Mouse (Mus musculus) stomach, embryonic 14.5 days (tissue): ENCODE results near the gene Zfp536. TPM values are rescaled to one million over a fixed set of nuclear protein-coding genes. Genes with fewer than 3 reads are reported as not detected.

ENCODE experiments used
- ATAC-seq: fragments of 200-750 bp; cut with Nextera tagmentation; 2 replicates; pipeline ENCODE4 v1.8.0; 2017; ENCODE audit warnings: low read depth, moderate TSS enrichment; ENCODE audit not compliant: insufficient number of reproducible peaks, insufficient read depth, low FRiP score
- H3K27ac ChIP-seq: fragments of 300-500 bp; sonication (generic); 2 replicates; pipeline ENCODE4 v1.5.1; 2014; ENCODE audit warnings: mild to moderate bottlenecking, low read length, moderate library complexity, mixed read lengths
- H3K27me3 ChIP-seq: fragments of 300-500 bp; sonication (generic); 2 replicates; pipeline ENCODE4 v1.6.1; 2014; ENCODE audit warnings: low read length, control low read depth, mixed read lengths; ENCODE audit not compliant: control insufficient read depth, insufficient read depth
- H3K36me3 ChIP-seq: fragments of 300-500 bp; sonication (generic); 2 replicates; pipeline ENCODE4 v1.6.1; 2014; ENCODE audit warnings: mild to moderate bottlenecking, control low read depth, low read length, moderate library complexity, mixed read lengths; ENCODE audit not compliant: control insufficient read depth, insufficient read depth
- H3K4me1 ChIP-seq: fragments of 300-500 bp; sonication (generic); 2 replicates; pipeline ENCODE4 v1.6.1; 2014; ENCODE audit warnings: low read length, control low read depth, mixed read lengths; ENCODE audit not compliant: control insufficient read depth, insufficient read depth
- H3K4me2 ChIP-seq: fragments of 300-500 bp; sonication (generic); replicated peaks from 2 replicates; pipeline ENCODE4 v1.6.1; 2014; ENCODE audit warnings: low read depth, low read length, control low read depth
- H3K4me3 ChIP-seq: fragments of 300-500 bp; sonication (generic); 2 replicates; pipeline ENCODE4 v1.5.1; 2014; ENCODE audit warnings: low read depth, low read length, control low read depth
- H3K9ac ChIP-seq: fragments of 300-500 bp; sonication (generic); replicated peaks from 2 replicates; pipeline ENCODE4 v1.6.1; 2014; ENCODE audit warnings: low read depth, mild to moderate bottlenecking, control low read depth, low read length, moderate library complexity, mixed read lengths
- H3K9me3 ChIP-seq: fragments of 300-500 bp; sonication (generic); 2 replicates; pipeline ENCODE4 v1.6.1; 2016; ENCODE audit warnings: low read depth, low read length, control low read depth; ENCODE audit not compliant: control insufficient read depth
- WGBS: fragments of 180-500 bp; shearing (Covaris S2); extraction: QIAGEN DNeasy Blood & Tissue Kit; methylation state at CpG from one replicate; pipeline ENCODE4 v1.1.7; 2014; 5-methylcytosine and 5-hydroxymethylcytosine counted together
- polyA plus RNA-seq: library from polyadenylated mRNA; unstranded; fragments of >200 nt; fragmentation: Nextera tagmentation; extraction: Ambion mirVana; gene quantifications from 2 replicates; pipeline ENCODE4 v1.2.1, GENCODE M21; 2014

Gene Zfp536
- polyA plus RNA-seq, 1 experiment from 2014 or later: 24.5 TPM

DNA sequence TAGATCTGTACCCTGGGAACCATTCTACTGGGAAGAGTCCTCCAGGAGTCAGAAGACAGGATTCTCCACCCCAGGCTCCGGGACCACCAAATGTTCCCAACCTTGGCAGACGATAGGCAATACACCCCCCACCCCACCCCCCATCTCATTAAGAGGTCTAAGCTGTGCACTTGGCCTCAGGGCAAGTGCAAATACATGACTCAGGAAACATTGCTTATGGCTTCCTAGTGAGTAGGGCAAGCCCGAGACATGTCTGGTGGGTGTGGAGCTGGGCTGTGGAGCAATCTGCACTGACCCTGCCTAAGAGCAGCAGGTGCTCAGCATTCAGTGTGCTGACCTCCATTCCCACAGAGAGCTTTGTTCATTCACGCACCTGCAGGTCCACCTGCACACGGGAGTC is 78.4 kb downstream of the Zfp536 start:
- H3K4me1 ChIP-seq: peaks cover 3% of the 10 kb centered on the region; the same call in 1 of the 2 replicates
- H3K4me2 ChIP-seq: no peak overlapping the region
- WGBS: 55% methylated on average over 5 of the region's 5 CpGs
- H3K27ac ChIP-seq: no peak overlapping the region
- H3K9ac ChIP-seq: no peak overlapping the region
- H3K4me3 ChIP-seq: no peak overlapping the region
- no peaks in the 10 kb centered on the region for H3K36me3 ChIP-seq
- H3K9me3 ChIP-seq: no peaks in the 10 kb centered on the region
- ATAC-seq: no peak
- H3K27me3 ChIP-seq: no peaks in the 10 kb centered on the region

DNA sequence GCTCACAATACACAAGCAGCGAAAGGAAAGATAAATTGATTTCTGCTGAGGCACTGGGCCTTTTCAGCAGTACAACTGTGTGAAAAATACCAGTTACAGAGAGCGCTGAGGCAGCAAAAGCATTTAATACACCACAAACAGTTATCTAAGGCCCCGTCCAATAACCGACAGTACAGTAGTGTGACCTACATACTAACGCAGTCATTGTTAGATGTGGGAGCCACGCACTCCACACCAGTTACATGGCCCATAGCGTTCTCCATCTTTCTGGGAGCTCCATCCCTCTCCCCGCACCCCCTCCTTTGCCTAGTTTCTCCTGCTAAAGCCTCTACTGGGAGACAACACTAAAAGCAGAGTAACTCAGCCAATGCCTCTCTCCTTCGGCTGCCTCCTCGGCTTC is 82.8 kb downstream of the Zfp536 start:
- Histone ChIP-seq H3K4me3 (no peak overlapping the region), H3K36me3 (no peaks in the 10 kb centered on the region), H3K4me2 (no peak overlapping the region), H3K4me1 (peaks cover 5% of the 10 kb centered on the region; the same call in 1 of the 2 replicates), H3K9me3 (no peaks in the 10 kb centered on the region), H3K9ac (no peak overlapping the region), H3K27me3 (no peaks in the 10 kb centered on the region), H3K27ac (no peak overlapping the region)
- WGBS: 59% methylated on average over 10 of the region's 10 CpGs
- no peak for ATAC-seq

DNA sequence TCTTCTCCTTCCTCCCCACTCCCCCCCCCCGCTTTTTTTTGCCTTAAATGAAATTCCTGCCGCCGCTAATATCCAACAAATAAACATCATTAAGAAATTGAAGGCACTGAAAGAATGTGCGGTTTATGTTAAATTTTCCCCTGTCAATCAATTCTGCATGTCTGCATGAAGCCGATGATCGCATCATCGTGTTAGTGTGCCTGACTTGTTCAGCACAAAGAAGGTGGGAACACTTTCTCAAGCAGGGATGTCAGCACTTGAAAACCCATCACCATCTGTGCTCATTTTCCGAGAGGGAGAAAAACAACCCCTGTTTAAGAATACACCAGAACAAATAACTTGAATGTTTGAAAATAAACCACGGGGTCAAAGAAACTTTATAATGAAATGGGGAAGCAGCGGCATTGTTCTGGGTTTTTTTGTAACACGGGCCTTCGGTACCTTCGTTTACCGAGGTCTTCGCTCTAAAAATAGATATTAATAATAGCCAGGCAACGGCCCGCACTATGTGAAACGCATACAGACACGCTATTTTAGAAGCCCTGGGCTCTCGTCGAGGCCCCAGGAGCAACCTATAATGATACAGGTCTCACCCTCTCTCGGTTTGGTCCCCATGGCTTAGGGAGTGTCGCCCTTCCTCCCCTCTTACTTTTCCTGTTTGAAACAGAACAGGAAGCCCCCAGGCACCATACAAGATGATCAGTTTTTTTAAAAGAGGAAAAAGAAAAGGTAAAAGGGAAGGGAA is 83.7 kb downstream of the Zfp536 start:
- Histone ChIP-seq H3K27me3 (no peaks in the 10 kb centered on the region), H3K4me2 (no peak overlapping the region), H3K36me3 (no peaks in the 10 kb centered on the region), H3K27ac (no peak overlapping the region), H3K9me3 (no peaks in the 10 kb centered on the region), H3K4me1 (peaks cover 5% of the 10 kb centered on the region; the same call in 1 of the 2 replicates), H3K9ac (no peak overlapping the region), H3K4me3 (no peak overlapping the region)
- WGBS: 65% methylated on average over 23 of the region's 23 CpGs
- no peak for ATAC-seq

DNA sequence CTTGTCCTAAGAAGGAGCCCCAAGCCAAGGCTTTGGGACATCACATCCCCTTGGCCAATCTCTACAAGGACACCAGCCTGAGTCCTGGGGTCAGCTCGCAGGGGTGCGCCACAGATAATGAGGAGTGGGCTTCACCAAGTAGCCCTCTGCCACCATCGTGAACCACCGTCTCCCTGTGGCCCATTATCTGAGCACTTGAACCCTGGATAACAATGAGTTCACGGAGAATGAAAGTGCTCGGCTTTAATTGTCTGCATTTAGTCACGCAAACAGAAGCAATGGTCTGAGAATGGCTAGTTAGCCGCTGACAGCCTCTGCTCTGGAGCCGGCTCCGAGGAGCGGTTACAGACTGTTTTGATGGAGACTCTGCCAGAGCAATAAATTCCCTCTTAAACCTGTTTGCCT is 84.3 kb downstream of the Zfp536 start:
- no peak overlapping the region for H3K4me3 ChIP-seq
- H3K9me3 ChIP-seq: no peaks in the 10 kb centered on the region
- no peaks in the 10 kb centered on the region for H3K27me3 ChIP-seq
- H3K4me2 ChIP-seq: no peak overlapping the region
- H3K36me3 ChIP-seq: no peaks in the 10 kb centered on the region
- H3K9ac ChIP-seq: no peak overlapping the region
- no peak overlapping the region for H3K27ac ChIP-seq
- no peak for ATAC-seq
- peaks cover 5% of the 10 kb centered on the region; the same call in 1 of the 2 replicates for H3K4me1 ChIP-seq
- WGBS: 58% methylated on average over 11 of the region's 11 CpGs

DNA sequence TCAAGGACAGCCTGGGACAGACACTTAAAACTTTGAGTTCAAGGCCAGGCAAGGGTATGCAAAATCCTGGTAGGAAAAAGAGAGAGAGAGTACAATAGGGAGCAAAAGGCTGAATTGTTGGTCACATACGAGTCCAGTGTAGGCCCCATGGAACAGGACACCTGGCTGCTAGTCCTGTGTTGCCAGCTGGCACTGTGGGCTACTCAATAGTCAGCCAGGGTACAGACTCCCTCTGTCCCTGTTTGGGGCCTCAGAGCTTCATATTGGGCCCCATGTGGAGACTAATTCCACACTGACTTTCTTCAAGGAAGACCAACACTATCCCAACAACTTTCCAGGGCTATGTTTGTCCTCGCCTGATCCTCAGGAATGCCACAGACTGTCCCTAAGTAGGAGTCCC is 87.1 kb downstream of the Zfp536 start:
- H3K4me3 ChIP-seq: no peak overlapping the region
- H3K9me3 ChIP-seq: no peaks in the 10 kb centered on the region
- no peaks in the 10 kb centered on the region for H3K36me3 ChIP-seq
- WGBS: 90% methylated on average over 2 of the region's 2 CpGs
- H3K27me3 ChIP-seq: no peaks in the 10 kb centered on the region
- no peak for ATAC-seq
- no peak overlapping the region for H3K9ac ChIP-seq
- H3K4me1 ChIP-seq: peaks cover 5% of the 10 kb centered on the region; the same call in 1 of the 2 replicates
- no peak overlapping the region for H3K27ac ChIP-seq
- no peak overlapping the region for H3K4me2 ChIP-seq

DNA sequence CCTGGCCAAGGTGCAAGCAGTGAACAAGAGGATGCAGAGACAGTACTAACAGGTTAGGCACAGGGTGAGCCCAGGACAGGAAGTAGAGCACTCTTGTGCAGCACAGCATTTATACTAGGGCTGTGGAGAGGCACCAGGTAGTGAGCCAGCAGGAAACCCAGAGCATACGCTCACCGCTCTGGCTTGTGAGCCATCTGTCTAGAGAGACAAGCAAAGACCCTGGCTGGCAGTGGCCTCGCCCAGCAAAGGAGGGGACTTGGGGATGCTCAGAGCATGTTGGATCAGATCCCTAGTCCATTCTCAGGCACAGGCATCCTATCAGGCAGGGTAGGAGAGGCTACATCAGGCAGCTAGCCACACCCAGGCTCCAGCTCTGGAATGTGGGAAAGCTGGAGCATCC is 88.2 kb downstream of the Zfp536 start:
- no peaks in the 10 kb centered on the region for H3K36me3 ChIP-seq
- no peaks in the 10 kb centered on the region for H3K9me3 ChIP-seq
- H3K27ac ChIP-seq: no peak overlapping the region
- no peak overlapping the region for H3K4me3 ChIP-seq
- WGBS: 87% methylated on average over 3 of the region's 3 CpGs
- H3K4me2 ChIP-seq: no peak overlapping the region
- H3K27me3 ChIP-seq: no peaks in the 10 kb centered on the region
- H3K9ac ChIP-seq: no peak overlapping the region
- no peak for ATAC-seq
- 0 out of 2 replicates have a peak, but pooled peaks cover 2% of the 10 kb centered on the region for H3K4me1 ChIP-seq

DNA sequence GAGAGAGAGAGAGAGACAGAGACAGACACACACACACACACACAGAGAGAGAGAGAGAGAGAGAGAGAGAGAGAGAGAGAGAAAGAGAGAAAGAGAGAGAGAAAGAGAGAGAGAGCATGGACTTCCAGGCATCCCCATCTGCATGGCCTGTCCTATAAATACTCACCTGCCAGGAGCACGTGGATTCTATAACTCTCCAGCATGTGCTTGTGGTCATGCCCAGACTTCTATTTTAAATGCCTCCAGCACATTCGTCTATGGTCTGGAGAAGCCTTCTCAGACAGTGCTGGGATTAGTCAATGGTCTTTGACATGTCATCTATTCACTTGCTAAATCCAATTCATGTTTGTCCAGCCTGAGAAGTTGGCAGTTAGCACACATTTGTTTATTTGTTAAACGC is 92.1 kb downstream of the Zfp536 start:
- Histone ChIP-seq H3K36me3 (no peaks in the 10 kb centered on the region), H3K9ac (no peak overlapping the region), H3K27me3 (no peaks in the 10 kb centered on the region), H3K4me1 (no peaks in the 10 kb centered on the region), H3K4me3 (no peak overlapping the region), H3K9me3 (no peaks in the 10 kb centered on the region), H3K27ac (no peak overlapping the region), H3K4me2 (no peak overlapping the region)
- ATAC-seq: no peak
- 64% methylated on average over 3 of the region's 3 CpGs for WGBS

DNA sequence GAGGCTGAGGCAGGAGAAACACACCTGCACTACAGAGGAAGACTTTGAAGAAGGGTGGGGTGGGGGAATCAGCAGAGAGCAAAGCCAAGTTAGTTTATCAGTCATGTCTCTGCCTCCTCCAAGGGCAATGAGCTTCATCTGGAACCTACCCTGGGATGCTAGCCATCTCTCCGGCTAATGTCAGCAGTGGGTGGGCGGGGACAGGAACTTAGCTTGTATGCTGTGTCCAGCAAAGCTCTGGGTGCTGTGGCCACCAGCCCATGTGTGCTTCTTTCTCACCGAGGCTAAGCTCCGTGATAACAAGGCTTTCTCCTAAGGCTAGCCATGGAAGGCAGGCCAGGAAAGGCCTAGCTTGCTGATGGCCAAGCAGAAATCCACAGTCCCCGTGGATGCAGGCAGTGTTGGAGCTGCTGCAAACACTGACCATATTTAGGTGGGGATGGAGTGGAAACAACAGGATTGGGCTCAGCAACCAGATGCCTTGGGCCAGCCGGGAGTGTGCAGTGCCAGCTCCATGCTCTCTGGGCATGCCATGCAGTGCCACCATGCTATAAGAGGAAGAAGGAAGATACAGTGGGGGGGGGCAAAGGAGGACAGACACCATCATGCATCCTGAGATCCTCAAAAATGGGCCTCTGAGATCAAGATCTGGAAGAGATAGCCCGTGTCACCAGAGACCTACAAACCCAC is 109.6 kb downstream of the Zfp536 start:
- Histone ChIP-seq H3K4me3 (no peak overlapping the region), H3K4me2 (no peak overlapping the region), H3K9ac (no peak overlapping the region), H3K36me3 (no peaks in the 10 kb centered on the region), H3K4me1 (peaks cover 13% of the 10 kb centered on the region; the same call in 1 of the 2 replicates), H3K9me3 (no peaks in the 10 kb centered on the region), H3K27ac (no peak overlapping the region), H3K27me3 (no peaks in the 10 kb centered on the region)
- 89% methylated on average over 7 of the region's 7 CpGs for WGBS
- ATAC-seq: no peak
